Mouse (Mus musculus): ENCODE data around the gene Ppp1r21.

Ppp1r21 gene

GRCm38 (mm10) chr17:88613721-88614120 is 83.8 kb downstream of the Ppp1r21 start:
- peak; percentile 81 for DNase-seq (ENCODE audit: low read depth, low spot score)

GRCm38 (mm10) chr17:88614234-88614633 is 84.3 kb downstream of the Ppp1r21 start:
- DNase-seq (ENCODE audit: low read depth, low spot score): peak; percentile 66

- DNase-seq (ENCODE audit: low read depth, low spot score): no peak
Measured at GRCm38 (mm10) chr17:88614733-88615132, 84.8 kb downstream of the Ppp1r21 start.

GRCm38 (mm10) chr17:88615492-88616155 is 85.7 kb downstream of the Ppp1r21 start:
- DNase-seq (ENCODE audit: low read depth, low spot score): no peak

- no peak for DNase-seq (ENCODE audit: low read depth, low spot score)
Measured at GRCm38 (mm10) chr17:88620935-88621334, 91.0 kb downstream of the Ppp1r21 start.

- no peak for DNase-seq (ENCODE audit: low read depth, low spot score)
Measured at GRCm38 (mm10) chr17:88621374-88621773, 91.5 kb downstream of the Ppp1r21 start.

- no peak for DNase-seq (ENCODE audit: low read depth, low spot score)
Measured at GRCm38 (mm10) chr17:88622711-88623110, 92.8 kb downstream of the Ppp1r21 start.

- no peak for DNase-seq (ENCODE audit: low read depth, low spot score)
Measured at GRCm38 (mm10) chr17:88624386-88624785, 94.5 kb downstream of the Ppp1r21 start.

- DNase-seq (ENCODE audit: low read depth, low spot score): peak; percentile 61
Measured at GRCm38 (mm10) chr17:88625350-88625749, 95.4 kb downstream of the Ppp1r21 start.

GRCm38 (mm10) chr17:88625931-88626330 is 96.0 kb downstream of the Ppp1r21 start:
- no peak for DNase-seq (ENCODE audit: low read depth, low spot score)

- DNase-seq (ENCODE audit: low read depth, low spot score): peak; percentile 76
Measured at GRCm38 (mm10) chr17:88626347-88626811, 96.5 kb downstream of the Ppp1r21 start.

- DNase-seq (ENCODE audit: low read depth, low spot score): peak; percentile 66
Measured at GRCm38 (mm10) chr17:88627150-88627549, 97.2 kb downstream of the Ppp1r21 start.

GRCm38 (mm10) chr17:88628676-88629380 is 98.9 kb downstream of the Ppp1r21 start:
- DNase-seq (ENCODE audit: low read depth, low spot score): no peak

GRCm38 (mm10) chr17:88629381-88629759 is 99.5 kb downstream of the Ppp1r21 start:
- no peak for DNase-seq (ENCODE audit: low read depth, low spot score)

GRCm38 (mm10) chr17:88629931-88630553 is 100.1 kb downstream of the Ppp1r21 start:
- peak; percentile 62 for DNase-seq (ENCODE audit: low read depth, low spot score)

GRCm38 (mm10) chr17:88630554-88630948 is 100.6 kb downstream of the Ppp1r21 start:
- DNase-seq (ENCODE audit: low read depth, low spot score): no peak

GRCm38 (mm10) chr17:88632631-88633030 is 102.7 kb downstream of the Ppp1r21 start:
- no peak for DNase-seq (ENCODE audit: low read depth, low spot score)

- DNase-seq (ENCODE audit: low read depth, low spot score): no peak
Measured at GRCm38 (mm10) chr17:88636076-88636475, 106.2 kb downstream of the Ppp1r21 start.

GRCm38 (mm10) chr17:88636587-88636986 is 106.7 kb downstream of the Ppp1r21 start:
- no peak for DNase-seq (ENCODE audit: low read depth, low spot score)
